Mouse (Mus musculus) G1E-ER4 (cell line): Measurements from ENCODE around the gene Atrnl1. TPM values are rescaled to one million over a fixed set of nuclear protein-coding genes. Genes with fewer than 3 reads are reported as not detected.

Experiments used
- GATA1 ChIP-seq: IDR thresholded peaks from one replicate; pipeline ENCODE4 v1.8.0; 2012; ENCODE audit warnings: low read length, inconsistent platforms
- polyA plus RNA-seq: library from polyadenylated mRNA; stranded (reverse); fragments of >175 nt; gene quantifications from 2 replicates; pipeline ENCODE4 v1.2.3, GENCODE M21; 2012

Atrnl1 gene
- polyA plus RNA-seq, 1 experiment = 0.65 TPM

- TF ChIP-seq GATA1 = no peak
Measured at GRCm38 (mm10) chr19:57825271-57826207, 214.7 kb downstream of the Atrnl1 start.

GRCm38 (mm10) chr19:57833083-57833482 is 222.2 kb downstream of the Atrnl1 start:
- no peak for TF ChIP-seq GATA1

GRCm38 (mm10) chr19:57837882-57838281 is 227.0 kb downstream of the Atrnl1 start:
- no peak for TF ChIP-seq GATA1

GRCm38 (mm10) chr19:57838546-57838945 is 227.7 kb downstream of the Atrnl1 start:
- TF ChIP-seq GATA1 = no peak

GRCm38 (mm10) chr19:57849915-57850314 is 239.1 kb downstream of the Atrnl1 start:
- TF ChIP-seq GATA1 = no peak

- no peak for TF ChIP-seq GATA1
Measured at GRCm38 (mm10) chr19:57868350-57868749, 257.5 kb downstream of the Atrnl1 start.

- TF ChIP-seq GATA1 = no peak
Measured at GRCm38 (mm10) chr19:57870871-57871270, 260.0 kb downstream of the Atrnl1 start.

- no peak for TF ChIP-seq GATA1
Measured at GRCm38 (mm10) chr19:57876057-57876456, 265.2 kb downstream of the Atrnl1 start.

- TF ChIP-seq GATA1 = no peak
Measured at GRCm38 (mm10) chr19:57877343-57877742, 266.5 kb downstream of the Atrnl1 start.

GRCm38 (mm10) chr19:57878583-57878982 is 267.7 kb downstream of the Atrnl1 start:
- no peak for TF ChIP-seq GATA1

GRCm38 (mm10) chr19:57881927-57882326 is 271.1 kb downstream of the Atrnl1 start:
- TF ChIP-seq GATA1 = no peak

GRCm38 (mm10) chr19:57888871-57889270 is 278.0 kb downstream of the Atrnl1 start:
- TF ChIP-seq GATA1 = no peak

- no peak for TF ChIP-seq GATA1
Measured at GRCm38 (mm10) chr19:57889741-57890140, 278.9 kb downstream of the Atrnl1 start.

GRCm38 (mm10) chr19:57890954-57891353 is 280.1 kb downstream of the Atrnl1 start:
- TF ChIP-seq GATA1 = no peak

GRCm38 (mm10) chr19:57894191-57894590 is 283.4 kb downstream of the Atrnl1 start:
- TF ChIP-seq GATA1 = no peak

GRCm38 (mm10) chr19:57900037-57900436 is 289.2 kb downstream of the Atrnl1 start:
- TF ChIP-seq GATA1 = no peak

- no peak for TF ChIP-seq GATA1
Measured at GRCm38 (mm10) chr19:57909466-57909865, 298.6 kb downstream of the Atrnl1 start.
